Mouse (Mus musculus): ENCODE data around the gene Sp2.

Sp2 gene

GRCm38 (mm10) chr11:96982859-96983258 lies at the start of gene Sp2:
TSS of gene Sp2 (minus strand) at chr11:96982959.
- in situ Hi-C loops (cut with MboI, MseI): loop anchor here (5.0 kb wide), 1 partner anchor 39 kb away; no protein-coding TSS in a partner anchor

- in situ Hi-C loops (cut with MboI, MseI): no loop called here
Measured at GRCm38 (mm10) chr11:97032499-97032898, 49.7 kb upstream of the Sp2 start.

DNA sequence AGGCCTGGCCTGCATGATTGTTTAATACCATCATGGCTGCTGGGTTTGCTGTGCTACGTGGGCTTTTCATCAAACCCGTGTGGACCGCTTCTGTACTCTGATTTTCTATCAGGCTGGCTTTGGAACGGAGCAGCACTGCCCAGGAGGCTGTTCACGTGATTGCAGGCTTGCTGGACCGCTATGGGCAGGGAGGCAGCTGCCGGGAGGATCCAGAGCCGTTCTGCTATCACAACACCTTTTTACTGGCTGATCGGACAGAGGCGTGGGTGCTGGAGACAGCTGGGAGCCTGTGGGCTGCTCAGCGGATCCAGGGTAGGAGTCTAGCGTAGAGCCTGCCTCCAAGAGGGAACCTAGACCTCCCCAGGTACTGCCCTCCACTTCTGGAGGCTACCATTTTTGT lies 49.2 kb upstream of the Sp2 start:
- in situ Hi-C loops (cut with MboI, MseI): no loop called here

DNA sequence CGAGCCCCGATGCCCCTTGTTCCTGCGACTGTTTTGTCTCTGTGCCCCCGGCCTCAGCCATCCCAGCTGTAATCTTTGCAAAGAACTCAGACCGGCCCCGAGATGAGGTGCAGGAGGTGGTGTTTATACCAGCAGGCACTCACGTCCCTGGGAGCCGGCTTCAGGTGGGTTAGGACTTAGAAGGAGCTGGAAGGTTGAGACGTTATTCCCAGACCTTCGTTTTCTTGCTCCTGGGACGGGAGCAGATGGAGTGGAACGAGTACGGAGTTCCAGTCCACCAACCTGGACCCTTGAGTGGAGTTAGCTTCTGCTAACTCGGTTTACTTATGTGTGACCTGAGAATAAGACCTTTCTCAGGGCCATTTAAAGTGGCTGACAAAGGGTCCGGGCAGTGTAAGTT lies 47.7 kb upstream of the Sp2 start:
- in situ Hi-C loops (cut with MboI, MseI): no loop called here

- in situ Hi-C loops (cut with MboI, MseI): loop anchor here (10.0 kb wide), 1 partner anchor 1435 kb away; no protein-coding TSS in a partner anchor
Measured at GRCm38 (mm10) chr11:97029686-97030417, 47.1 kb upstream of the Sp2 start, which contains the start of gene Scrn2. TSS of gene Scrn2 (plus strand) at chr11:97029938.

DNA sequence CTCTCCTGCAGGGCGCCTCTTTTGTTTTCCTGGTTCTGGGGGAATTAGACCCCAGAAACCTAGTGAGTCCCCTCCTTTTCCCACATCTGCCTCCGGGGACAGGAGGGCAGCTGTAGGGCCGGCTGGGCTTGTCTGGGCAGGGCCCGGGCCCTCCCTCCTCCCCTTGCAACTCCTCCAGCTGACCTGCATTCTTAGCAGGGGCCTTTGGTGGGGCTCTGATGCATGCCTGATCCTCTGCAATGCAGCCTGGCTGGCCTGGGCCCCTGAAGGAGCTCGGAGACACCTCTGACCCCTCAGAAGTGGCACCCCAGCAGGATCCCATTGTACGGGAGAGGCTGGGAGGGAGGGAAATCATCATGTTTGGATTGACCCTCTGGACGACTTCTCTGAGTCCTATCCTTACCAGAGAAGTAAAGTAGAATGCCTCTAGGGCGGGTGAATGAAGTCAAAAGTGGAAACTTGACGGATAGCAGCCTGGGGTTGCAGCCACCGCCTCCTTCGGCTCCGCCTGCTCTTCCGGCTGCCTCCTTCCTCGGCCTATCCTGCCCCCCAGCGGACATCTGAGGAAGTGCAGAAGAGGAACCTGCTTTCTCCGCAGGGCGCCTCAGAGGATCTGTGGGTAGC lies 43.1 kb upstream of the Sp2 start:
- in situ Hi-C loops (cut with MboI, MseI): loop anchor here (10.0 kb wide), 1 partner anchor 1439 kb away; no protein-coding TSS in a partner anchor

- in situ Hi-C loops (cut with MboI, MseI): loop anchor here (5.0 to 10.0 kb wide), 2 partner anchors 43 to 1440 kb away; partner anchors contain the start of gene Sp2
Measured at GRCm38 (mm10) chr11:97024977-97025376, 42.2 kb upstream of the Sp2 start.

DNA sequence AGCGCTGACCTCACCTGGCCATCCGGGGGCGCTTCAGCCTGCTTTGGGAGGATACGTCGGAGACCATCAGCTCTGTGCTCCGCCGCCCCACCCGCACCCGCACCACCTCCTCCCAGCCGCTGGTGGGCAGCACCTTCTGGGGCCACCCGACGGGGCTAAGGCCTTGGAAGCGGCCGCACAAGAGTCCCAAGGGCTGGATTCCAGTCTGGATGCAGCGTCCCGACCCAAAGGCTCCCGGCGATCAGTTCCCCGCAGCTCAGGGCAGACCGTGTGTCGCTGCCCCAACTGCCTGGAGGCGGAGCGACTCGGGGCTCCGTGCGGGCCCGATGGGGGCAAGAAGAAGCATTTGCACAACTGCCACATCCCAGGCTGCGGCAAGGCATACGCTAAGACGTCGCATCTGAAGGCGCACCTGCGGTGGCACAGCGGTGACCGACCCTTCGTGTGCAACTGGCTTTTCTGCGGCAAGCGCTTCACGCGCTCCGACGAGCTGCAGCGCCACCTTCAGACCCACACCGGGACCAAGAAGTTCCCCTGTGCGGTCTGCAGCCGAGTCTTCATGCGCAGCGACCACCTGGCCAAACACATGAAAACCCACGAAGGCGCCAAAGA lies 39.2 kb upstream of the Sp2 start:
- in situ Hi-C loops (cut with MboI, MseI): loop anchor here (5.0 to 10.0 kb wide), 2 partner anchors 40 to 1443 kb away; partner anchors contain the start of gene Sp2

DNA sequence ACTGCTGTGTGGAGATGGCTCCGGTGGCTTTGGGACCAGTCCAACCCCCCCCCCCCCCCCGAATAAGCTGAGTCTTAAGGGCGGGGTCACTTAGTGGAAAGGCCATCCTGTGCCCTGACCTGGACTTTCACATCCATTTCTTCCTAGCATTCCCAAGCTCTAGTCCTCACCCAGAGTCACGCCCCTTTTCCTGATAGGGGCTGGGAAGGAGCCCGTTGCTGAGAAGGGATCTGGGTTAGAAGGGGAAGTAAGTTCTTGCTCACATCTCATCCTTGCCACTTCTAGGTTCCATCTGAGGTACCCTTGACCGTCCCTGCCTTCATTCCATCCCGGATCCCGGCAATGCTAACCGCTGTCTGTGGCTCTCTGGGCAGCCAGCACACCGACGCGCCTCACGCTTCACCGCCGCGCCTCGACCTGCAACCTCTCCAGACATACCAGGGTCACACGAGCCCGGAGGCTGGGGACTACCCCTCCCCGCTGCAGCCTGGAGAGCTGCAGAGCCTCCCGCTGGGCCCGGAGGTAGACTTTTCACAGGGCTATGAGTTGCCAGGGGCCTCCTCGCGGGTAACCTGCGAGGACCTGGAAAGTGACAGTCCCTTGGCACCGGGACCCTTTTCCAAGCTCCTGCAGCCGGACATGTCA lies 38.5 kb upstream of the Sp2 start:
- in situ Hi-C loops (cut with MboI, MseI): loop anchor here (5.0 to 10.0 kb wide), 2 partner anchors 39 to 1444 kb away; partner anchors contain the start of gene Sp2

- in situ Hi-C loops (cut with MboI, MseI): no loop called here
Measured at GRCm38 (mm10) chr11:97019345-97019708, 36.6 kb upstream of the Sp2 start.

DNA sequence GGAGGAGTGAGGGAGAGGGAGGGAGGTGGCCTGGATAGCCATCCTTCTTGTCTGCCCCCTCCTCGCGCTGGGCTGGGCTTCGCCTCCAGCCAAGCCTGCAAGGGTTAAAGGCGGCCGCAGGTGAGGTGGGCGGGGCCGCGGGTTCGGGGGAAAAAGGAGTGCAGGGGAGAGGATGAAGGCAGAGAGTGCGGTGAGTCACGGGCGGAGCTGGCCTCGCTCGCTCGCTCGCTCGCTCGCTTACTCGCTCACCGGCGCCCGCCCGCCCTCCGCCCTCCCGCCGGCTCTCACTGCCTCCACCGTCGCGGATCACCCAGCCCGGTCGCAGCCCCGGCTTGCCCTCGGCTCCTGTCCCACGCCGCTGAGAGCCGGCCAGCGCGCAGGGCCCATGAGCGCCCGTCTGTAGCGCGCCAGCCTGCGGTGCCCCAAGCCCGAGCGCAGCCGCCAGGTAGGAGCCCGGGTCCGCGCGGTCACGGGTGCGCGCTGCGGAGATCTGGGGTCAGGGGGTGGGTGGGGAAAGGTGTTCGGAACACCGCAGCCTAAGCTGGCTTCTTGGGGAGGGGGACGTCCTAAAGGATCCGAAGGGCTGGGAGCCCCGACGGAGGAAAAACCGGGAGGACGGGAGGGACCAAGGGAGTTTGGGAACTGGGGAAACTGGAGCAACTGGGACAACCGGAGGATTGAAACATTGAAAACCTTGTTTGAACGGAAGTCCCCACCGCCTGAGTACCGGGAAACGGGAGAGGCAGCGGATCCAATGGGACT lies 36.0 kb upstream of the Sp2 start:
- in situ Hi-C loops (cut with MboI, MseI): no loop called here

- in situ Hi-C loops (cut with MboI, MseI): no loop called here
Measured at GRCm38 (mm10) chr11:97017696-97018582, 35.2 kb upstream of the Sp2 start.

- in situ Hi-C loops (cut with MboI, MseI): no loop called here
Measured at GRCm38 (mm10) chr11:97013121-97013670, 30.4 kb upstream of the Sp2 start, which contains the start of gene Sp6. TSS of gene Sp6 (plus strand) at chr11:97013394.

DNA sequence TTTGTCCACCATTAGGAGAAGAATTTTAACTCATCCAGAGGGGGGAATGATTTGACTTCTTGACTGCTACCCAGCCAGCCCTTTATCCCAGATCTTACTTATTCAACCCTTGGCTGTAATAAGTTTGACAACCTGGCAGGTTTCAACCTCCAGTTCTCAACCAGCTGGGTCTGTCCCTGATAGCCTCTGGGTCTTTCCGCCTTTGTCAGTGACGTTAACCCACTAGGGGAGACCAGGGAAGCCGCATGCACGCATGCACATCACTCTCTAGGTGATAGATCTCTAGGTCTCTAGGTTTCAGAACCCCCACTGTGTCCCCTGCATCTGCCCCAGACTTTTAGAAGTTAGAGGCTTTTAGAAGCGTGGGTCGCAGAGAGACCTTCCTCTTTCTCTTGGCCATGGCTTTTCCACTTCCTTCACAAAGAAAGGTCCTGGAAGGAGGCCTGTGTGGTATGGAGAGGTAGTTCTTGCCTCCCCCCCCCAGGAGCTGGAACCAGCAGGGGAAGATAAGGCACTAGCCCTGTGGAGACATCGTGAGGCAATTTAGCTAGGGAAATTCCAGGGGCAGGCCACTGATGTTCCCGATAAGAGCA lies 26.5 kb upstream of the Sp2 start:
- in situ Hi-C loops (cut with MboI, MseI): no loop called here

DNA sequence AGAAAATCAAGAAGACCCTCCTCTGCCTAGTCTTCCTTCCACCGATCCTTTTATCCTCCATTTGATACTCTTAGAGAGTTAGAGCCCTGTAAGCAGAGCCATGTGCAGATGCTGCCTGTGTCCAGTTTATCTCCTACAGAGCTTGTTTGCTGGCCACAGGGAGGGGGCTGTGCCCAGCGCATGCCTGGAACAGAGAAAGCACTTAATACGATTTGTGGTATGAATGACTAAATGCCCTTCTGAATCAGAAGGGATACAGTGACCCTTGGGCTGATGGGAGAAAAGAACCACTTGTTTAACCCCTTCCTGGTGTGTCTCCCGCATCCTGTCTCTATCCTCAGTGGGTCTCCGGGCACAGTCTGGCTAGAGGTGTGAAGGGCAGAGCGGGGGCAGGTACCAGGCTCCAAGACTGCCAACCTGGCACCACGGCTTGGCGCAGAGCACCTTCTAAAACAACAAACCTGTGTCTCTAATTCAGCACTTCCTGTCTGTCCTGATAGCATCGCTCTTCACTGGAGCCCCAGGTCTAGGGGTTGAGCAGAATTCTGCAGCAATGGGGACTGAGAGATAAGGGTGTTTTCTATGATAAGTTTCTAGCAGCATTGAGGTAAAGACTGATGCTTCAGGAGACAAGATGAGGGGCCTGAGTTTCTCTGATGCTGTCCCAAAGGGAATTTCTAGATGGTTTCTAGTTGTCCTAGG lies 24.5 kb upstream of the Sp2 start:
- in situ Hi-C loops (cut with MboI, MseI): no loop called here

- in situ Hi-C loops (cut with MboI, MseI): no loop called here
Measured at GRCm38 (mm10) chr11:97003170-97003569, 20.4 kb upstream of the Sp2 start.

DNA sequence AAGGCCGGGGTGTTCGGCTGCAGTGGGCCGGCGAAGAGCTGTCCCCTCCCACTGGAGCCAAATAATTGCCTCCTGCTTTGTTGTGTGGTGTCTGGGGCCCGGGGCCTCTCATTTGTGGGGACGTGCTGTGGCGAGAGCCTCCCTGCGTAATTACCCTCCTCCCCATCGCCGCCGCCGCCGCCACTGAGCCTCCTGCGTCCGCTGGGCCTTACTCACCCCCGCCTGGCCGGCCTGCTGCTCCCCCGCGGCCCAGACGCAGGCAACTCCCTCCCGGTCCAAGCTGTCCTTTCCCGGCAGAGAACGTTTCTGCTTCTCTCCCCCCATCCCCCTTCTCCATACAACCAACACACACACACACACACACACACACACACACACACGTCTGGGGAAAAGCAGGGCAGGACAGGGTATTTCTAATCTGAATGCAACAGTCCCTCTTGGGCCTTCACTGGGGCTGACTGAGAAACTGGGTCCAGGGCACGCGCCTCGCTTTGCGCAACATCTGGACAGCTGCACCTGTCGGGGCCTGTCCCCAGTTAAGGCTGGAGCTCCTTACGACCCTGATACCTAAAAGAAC lies 14.7 kb upstream of the Sp2 start:
- in situ Hi-C loops (cut with MboI, MseI): no loop called here

GRCm38 (mm10) chr11:96996773-96997379 lies 14.1 kb upstream of the Sp2 start:
- in situ Hi-C loops (cut with MboI, MseI): no loop called here
